Mouse (Mus musculus) heart, postnatal 10 days (tissue): Measurements from ENCODE around the gene Elf4. TPM values are rescaled to one million over a fixed set of nuclear protein-coding genes. Genes with fewer than 3 reads are reported as not detected.
"Not testable (repeated sequence)": the region's sequence is repeated elsewhere in the genome, so short reads cannot be mapped to it uniquely, and the experiment has no call there.

Source experiments
- DNase-seq, 2 experiments: peaks; one replicate each; pipeline ENCODE4 v3.0.0; 2021
- intact Hi-C: fragments of 180-260 bp; cut with DNase I; formaldehyde crosslinking; loops from one replicate; pipeline ENCODE4 v1.15.1; 2025
- total RNA-seq, 2 experiments: library from RNA; stranded (reverse); gene quantifications; 2 replicates each; pipeline ENCODE4 v1.2.3; 2021

Elf4 gene
- total RNA-seq, 2 experiments from 2014 or later: 15.3 to 16.7 TPM

GRCm38 (mm10) chrX:48439036-48439435, 23.9 kb downstream of the Elf4 start:
- intact Hi-C loops: no loop called here
- DNase-seq: no peak

GRCm38 (mm10) chrX:48436082-48436481, 26.9 kb downstream of the Elf4 start:
- intact Hi-C loops, DNase-seq: not testable (repeated sequence)

DNA sequence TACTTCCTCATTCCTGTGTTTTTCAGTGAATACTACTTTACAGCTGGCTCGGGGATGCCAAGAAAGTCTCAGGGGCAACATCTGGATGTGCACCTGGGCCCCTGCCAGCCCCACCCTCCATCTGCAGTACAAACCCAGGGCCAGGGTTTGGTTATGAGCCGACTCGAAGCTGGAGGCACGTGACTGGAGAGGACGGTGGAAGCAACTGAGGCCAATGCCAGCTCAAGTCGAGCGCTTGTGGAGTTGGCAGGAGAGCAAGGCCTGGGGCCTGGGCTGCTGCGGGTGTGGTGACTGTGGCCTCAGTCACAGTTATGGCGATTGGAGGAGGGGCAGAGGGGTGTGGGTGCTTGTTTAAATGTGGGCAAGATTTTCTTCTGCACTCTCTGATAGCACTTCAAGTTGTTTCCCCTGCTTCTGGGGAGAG, 27.4 kb downstream of the Elf4 start:
- DNase-seq: no peak
- intact Hi-C loops: no loop called here

DNA sequence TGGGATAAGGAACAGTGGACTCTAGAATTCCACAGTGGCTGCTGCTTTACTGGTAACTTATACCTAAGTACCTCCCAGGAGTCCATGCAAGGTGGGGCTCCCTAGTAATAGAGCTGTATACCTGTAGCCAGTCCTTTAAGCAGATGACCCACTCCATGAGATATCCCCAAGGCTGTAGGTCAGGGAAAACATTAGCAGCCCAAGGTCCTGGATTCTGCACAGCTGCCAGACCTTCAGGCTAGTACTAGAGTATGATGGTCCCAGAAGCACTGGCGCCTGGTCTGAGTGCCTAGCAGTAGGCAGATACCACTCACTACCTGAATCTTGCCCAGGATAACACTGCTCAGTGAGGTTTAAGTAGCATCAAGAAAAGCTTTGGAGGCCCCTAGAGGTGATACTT, 28.7 kb downstream of the Elf4 start:
- intact Hi-C loops: no loop called here
- no peak for DNase-seq

DNA sequence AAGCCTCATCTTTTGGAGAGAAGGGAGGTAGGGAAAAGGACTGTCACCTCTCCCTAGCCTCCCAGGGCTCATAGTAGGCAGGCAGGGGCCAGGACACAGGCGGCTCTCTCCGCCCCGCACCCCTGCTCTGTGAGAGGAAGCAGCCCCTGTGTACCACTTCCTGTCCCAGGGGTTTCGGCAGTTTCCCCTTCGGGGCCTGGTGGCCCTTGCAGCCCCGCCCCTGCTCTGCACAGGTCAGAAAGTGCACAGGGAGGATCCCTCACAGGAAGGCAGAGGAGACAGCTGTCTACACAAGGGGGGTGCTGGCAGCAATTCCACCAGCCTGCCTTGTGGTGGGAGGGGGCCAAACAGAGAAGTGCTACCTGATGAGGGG, 29.4 kb downstream of the Elf4 start:
- intact Hi-C loops: no loop called here
- peak in 1 of 2 experiments; percentile 18 for DNase-seq

DNA sequence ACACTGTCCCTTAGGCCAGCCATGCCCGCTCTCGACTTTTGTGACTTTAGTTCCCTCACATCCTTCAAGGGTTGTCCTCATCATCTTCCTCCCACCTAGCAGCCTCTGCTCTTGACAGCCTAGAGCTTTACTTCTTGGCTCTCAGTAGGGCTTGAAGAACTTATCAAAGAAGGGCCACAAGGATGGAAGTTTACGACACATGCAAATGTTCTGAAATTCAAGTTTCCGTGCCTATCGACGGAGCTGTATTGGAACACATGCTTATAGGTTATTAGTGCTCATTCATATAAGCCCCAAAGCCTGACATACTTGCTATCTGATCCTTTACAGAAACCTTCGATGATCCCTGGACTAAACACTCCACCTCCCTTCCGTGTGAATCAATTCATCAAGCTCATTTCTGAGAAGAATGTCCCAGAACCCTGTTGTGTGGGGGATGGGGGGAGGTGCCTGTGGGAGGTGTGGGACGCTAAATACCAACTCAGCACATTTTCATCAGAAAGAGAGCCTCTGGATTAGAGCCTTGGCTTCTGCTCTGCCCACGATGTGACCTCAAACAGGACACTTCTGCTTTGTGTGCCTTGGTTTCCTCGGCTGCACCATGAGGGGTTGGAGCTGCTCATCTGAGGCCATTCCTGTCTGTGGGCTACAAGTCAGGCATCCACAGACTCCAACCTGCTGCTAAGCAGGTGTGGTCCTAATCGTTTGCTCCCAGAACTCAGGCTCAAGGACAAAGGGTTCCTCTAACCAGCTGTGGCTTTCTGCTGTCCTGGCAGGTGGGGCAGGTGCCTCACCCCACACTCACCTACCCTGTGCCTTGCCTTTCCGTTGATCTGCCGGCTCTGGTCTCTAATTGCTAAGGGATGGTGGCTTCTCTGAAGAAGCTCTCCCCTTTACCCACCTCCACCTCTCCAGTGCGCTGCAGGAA, 30.1 kb downstream of the Elf4 start:
- no peak for DNase-seq
- intact Hi-C loops: no loop called here

- DNase-seq: peak; percentile 13 to 39
- intact Hi-C loops: no loop called here
Observed at GRCm38 (mm10) chrX:48429538-48429937, 33.4 kb downstream of the Elf4 start.

- intact Hi-C loops: no loop called here
- no peak for DNase-seq
Observed at GRCm38 (mm10) chrX:48429100-48429499, 33.8 kb downstream of the Elf4 start.

GRCm38 (mm10) chrX:48428642-48429041, 34.3 kb downstream of the Elf4 start:
- intact Hi-C loops: no loop called here
- DNase-seq: no peak

DNA sequence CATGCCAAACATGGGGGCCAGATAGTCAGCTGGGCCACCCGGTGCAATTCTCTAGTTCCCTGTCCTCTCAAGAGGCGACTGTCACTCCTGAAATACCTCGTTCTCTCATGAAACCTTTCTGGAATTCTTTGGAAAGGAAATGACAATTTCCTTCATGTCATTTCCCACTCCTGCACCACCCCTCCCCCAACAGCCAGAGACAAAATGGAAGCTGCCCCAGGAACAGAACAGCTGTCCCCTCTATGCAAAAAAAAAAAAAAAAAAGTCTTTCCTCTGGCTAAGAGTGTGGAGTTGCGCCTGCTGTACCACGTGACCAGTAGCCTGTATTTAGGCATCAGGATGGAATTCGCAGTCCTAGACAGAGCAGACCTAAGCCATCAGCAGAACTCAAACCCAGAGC, 34.7 kb downstream of the Elf4 start:
- intact Hi-C loops: no loop called here
- peak; percentile 41 to 47 for DNase-seq

- DNase-seq: peak in 1 of 2 experiments; percentile 25
- intact Hi-C loops: loop anchor here (2.0 kb wide), 1 partner anchor 108 kb away; no protein-coding TSS in a partner anchor
Observed at GRCm38 (mm10) chrX:48425280-48425679, 37.7 kb downstream of the Elf4 start.

DNA sequence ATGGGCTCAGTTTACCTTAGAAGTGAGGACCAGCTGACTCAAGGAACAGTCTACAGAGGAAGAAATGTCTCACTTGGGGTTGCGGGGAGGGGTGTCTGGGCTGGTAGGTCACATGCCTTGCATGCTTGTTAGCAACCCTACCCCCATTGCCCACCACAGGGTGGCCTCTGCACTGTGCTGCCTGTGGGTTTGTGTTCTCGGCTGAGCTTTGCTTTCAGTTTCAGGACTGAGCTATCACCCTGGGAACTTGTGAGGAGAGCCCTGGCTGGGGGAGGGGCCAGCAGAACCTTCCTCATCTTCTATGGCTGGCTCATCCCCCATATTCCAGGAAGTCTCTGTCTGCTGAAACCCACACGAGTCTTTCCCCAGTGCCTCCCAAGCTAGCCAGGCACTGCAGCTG, 38.3 kb downstream of the Elf4 start:
- DNase-seq: peak; percentile 40 to 41
- intact Hi-C loops: loop anchor here (2.0 kb wide), 1 partner anchor 108 kb away; no protein-coding TSS in a partner anchor

- DNase-seq: no peak
- intact Hi-C loops: loop anchor here (1.0 to 2.0 kb wide), 2 partner anchors 39 to 109 kb away; no protein-coding TSS in a partner anchor
Observed at GRCm38 (mm10) chrX:48423671-48424070, 39.3 kb downstream of the Elf4 start.

GRCm38 (mm10) chrX:48422986-48423385, 39.9 kb downstream of the Elf4 start:
- peak; percentile 76 to 83 for DNase-seq
- intact Hi-C loops: loop anchor here (1.0 kb wide), 1 partner anchor 39 kb away; no protein-coding TSS in a partner anchor

DNA sequence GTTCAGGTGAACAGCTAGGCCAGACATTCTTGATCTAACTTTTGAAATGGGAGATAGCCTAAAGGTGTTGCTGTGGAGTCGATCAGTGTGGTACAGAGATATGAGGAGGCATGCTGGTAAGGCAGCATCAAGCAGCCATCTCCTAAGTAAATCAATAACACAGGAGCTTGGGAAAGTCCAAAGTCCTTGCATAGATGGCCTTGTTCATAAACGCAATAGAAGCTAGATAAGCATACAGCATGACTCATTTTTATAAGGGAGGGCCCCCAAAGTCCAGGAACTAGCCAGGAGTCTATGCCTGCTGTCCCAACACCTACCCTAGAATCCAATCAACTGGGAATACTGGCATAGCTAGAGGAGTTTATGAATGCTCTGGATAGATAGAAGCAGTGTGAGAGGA, 44.5 kb downstream of the Elf4 start:
- DNase-seq: no peak
- intact Hi-C loops: no loop called here

GRCm38 (mm10) chrX:48414291-48414690, 48.6 kb downstream of the Elf4 start:
- intact Hi-C loops: no loop called here
- DNase-seq: no peak

DNA sequence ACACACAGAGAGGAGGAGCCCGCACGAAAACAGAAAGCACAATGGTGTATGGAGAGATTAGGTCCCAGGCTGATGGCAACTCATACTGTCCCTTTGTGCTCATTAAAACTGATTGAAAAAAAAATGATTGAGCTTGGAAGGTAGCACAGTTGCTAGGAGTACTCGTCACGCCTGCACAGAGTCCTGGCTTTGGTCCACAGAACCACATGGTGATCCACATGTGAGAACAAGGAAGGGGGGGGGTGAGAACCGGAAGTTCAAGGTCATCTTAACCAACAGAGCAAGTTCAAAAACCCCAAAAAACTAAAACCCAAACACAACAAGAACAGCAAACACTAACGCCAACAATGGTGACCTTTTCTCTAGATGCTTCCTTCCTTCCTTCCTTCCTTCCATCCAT, 50.3 kb downstream of the Elf4 start:
- no peak for DNase-seq
- intact Hi-C loops: no loop called here

DNA sequence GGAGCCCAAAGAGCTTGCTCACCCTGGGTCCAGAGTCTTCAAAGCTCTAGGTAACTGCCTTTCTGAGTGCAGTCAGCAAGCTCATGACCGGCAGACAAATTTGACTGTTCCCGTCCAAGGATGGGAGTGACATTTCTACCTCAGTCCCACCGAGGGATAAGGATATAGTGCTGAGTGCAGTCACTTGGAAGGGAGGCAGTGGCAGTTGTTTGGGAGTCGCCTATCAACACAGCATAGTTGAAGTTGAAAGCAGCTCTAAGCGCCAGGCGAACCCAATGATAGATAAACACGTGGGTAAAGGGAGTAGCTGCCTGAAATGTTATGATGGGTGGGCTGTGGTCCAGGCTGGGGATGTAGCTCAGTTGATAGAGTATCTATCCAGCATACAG, 52.5 kb downstream of the Elf4 start:
- intact Hi-C loops: loop anchor here (1.0 kb wide), 1 partner anchor 418 kb away; no protein-coding TSS in a partner anchor
- DNase-seq: no peak

DNA sequence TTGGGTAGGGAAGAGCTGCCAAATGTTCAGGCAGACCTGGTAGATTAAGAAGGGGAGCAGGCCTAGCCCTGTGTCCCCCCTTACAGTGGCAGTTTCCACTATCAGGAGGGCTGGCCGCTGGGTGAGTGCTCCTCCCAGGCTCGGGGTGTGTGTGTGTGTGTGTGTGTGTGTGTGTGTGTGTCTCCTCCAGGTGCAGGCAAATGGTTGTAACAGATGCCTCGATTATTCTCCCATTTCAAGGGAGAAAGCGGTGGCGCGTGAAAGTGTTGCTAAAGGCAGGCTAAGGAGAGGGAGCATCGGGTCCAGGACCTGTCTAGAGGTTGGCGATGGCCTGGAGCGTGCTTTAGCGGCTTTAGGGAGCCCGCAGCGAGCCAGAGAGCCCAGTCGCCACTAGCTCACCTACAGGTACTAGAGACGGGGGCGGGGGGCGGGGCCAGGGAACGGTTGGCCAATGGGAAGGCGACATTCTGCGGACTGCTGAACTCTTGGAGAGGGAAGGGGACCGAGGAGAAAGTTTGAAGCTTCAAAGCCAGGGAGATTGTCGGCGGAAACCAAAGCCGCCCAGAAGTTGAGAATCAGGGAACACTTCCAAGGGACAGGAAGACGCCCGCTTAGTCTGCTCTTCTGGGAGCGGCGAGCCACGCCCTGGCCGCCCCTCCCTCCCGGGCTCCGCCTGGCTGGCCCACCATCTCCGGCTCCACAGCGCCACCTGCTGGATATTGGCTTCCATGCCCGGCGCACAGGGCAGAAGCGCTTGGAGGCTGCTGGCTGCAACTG, 53.1 kb downstream of the Elf4 start:
- intact Hi-C loops: loop anchor here (1.0 to 2.0 kb wide), 2 partner anchors 131 to 417 kb away; no protein-coding TSS in a partner anchor
- peak; percentile 91 to 92 for DNase-seq

DNA sequence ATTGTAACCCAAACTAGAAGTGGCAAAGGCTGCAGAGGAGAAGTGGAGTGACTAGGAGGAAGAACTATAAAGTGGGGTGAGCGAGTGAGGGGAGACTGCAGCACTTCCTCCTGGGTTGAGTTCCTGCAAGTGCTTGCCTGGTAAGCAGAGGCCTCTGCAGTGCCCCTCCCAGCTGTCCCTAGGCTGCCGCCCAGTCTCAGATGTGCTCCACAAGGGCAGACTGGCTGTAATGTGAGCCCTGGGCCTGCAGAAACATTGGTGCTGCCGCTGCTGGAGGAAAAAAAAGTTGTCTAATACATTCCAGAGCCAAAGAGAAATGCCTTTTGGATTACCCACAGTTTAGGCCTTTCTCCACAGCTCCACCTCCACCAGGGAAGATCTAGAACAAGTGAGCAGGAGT, 57.8 kb downstream of the Elf4 start:
- peak in 1 of 2 experiments; percentile 46 for DNase-seq
- intact Hi-C loops: no loop called here

- intact Hi-C loops: loop anchor here (10.0 kb wide), 1 partner anchor 275 kb away; no protein-coding TSS in a partner anchor
- DNase-seq: peak in 1 of 2 experiments; percentile 23
Observed at GRCm38 (mm10) chrX:48399994-48400393, 62.9 kb downstream of the Elf4 start.
